Mouse (Mus musculus): Measurements from ENCODE around the gene Zfand3. TPM values are rescaled to one million over a fixed set of nuclear protein-coding genes. Genes with fewer than 3 reads are reported as not detected.

Zfand3 gene
- polyA plus RNA-seq, 1 experiment, result 138 TPM

GRCm38 (mm10) chr17:30154144-30154543 lies 149.6 kb downstream of the Zfand3 start:
- H3K4me3 ChIP-seq, result no peak overlapping the region
- H3K4me2 ChIP-seq (ENCODE audit: low read depth), result no peak overlapping the region
- TF ChIP-seq USF1 (IDR thresholded peaks at IDR 0.05; ENCODE audit: low read depth) (no peak), MYOG (IDR thresholded peaks at IDR 0.05; ENCODE audit: control insufficient read depth in 1 of 3, insufficient read depth in 1 of 3, insufficient read length in 2 of 3, low read depth in 2 of 3) (no peak), SRF (IDR thresholded peaks at IDR 0.05; ENCODE audit: control insufficient read depth, insufficient read length, low read depth) (no peak), CEBPB (IDR thresholded peaks at IDR 0.05; ENCODE audit: insufficient read depth, poor library complexity, severe bottlenecking) (no peak), TCF12 (IDR thresholded peaks at IDR 0.05; ENCODE audit: insufficient read depth, poor library complexity, severe bottlenecking) (no peak), TCF3 (IDR thresholded peaks at IDR 0.05; ENCODE audit: insufficient read length, low read depth) (no peak), MAX (IDR thresholded peaks at IDR 0.05; ENCODE audit: low read depth) (no peak), POLR2A (IDR thresholded peaks at IDR 0.05; ENCODE audit: insufficient read length, low read depth) (no peak)
- no peaks in the 10 kb centered on the region for H3K27me3 ChIP-seq (ENCODE audit: control insufficient read depth, insufficient read depth, insufficient read length)
- H3K79me2 ChIP-seq (ENCODE audit: control insufficient read depth, insufficient read depth), result peaks cover 35% of the 10 kb centered on the region
- no peak overlapping the region for H3ac ChIP-seq (ENCODE audit: control insufficient read depth, insufficient read length)
- no peaks in the 10 kb centered on the region for H3K36me3 ChIP-seq (ENCODE audit: control insufficient read depth, insufficient read depth)

GRCm38 (mm10) chr17:30154861-30155260 lies 150.3 kb downstream of the Zfand3 start:
- peaks cover 32% of the 10 kb centered on the region for H3K79me2 ChIP-seq (ENCODE audit: control insufficient read depth, insufficient read depth)
- no peak overlapping the region for H3K4me3 ChIP-seq
- no peak overlapping the region for H3ac ChIP-seq (ENCODE audit: control insufficient read depth, insufficient read length)
- H3K27me3 ChIP-seq (ENCODE audit: control insufficient read depth, insufficient read depth, insufficient read length), result no peaks in the 10 kb centered on the region
- H3K36me3 ChIP-seq (ENCODE audit: control insufficient read depth, insufficient read depth), result no peaks in the 10 kb centered on the region
- no peak for TF ChIP-seq POLR2A (IDR thresholded peaks at IDR 0.05; ENCODE audit: insufficient read length, low read depth)
- TF ChIP-seq USF1 (IDR thresholded peaks at IDR 0.05; ENCODE audit: low read depth), result no peak
- no peak for TF ChIP-seq MYOD1 (IDR thresholded peaks at IDR 0.05; ENCODE audit: control insufficient read depth in 1 of 3, insufficient read length in 2 of 3, low read depth in 2 of 3)
- no peak for TF ChIP-seq TCF12 (IDR thresholded peaks at IDR 0.05; ENCODE audit: insufficient read depth, poor library complexity, severe bottlenecking)
- TF ChIP-seq POLR2AphosphoS2 (IDR thresholded peaks at IDR 0.05; ENCODE audit: insufficient read length, low read depth), result no peak
- TF ChIP-seq MYOG (IDR thresholded peaks at IDR 0.05; ENCODE audit: control insufficient read depth in 1 of 3, insufficient read depth in 1 of 3, insufficient read length in 2 of 3, low read depth in 2 of 3), result no peak
- TF ChIP-seq E2F4 (IDR thresholded peaks at IDR 0.05; ENCODE audit: insufficient read depth), result no peak
- H3K4me2 ChIP-seq (ENCODE audit: low read depth), result no peak overlapping the region

GRCm38 (mm10) chr17:30155411-30155925 lies 150.9 kb downstream of the Zfand3 start:
- Histone ChIP-seq H3K79me2 (ENCODE audit: control insufficient read depth, insufficient read depth) (peaks cover 32% of the 10 kb centered on the region), H3K4me3 (no peak overlapping the region), H3K27me3 (ENCODE audit: control insufficient read depth, insufficient read depth, insufficient read length) (no peaks in the 10 kb centered on the region), H3K4me2 (ENCODE audit: low read depth) (no peak overlapping the region), H3K36me3 (ENCODE audit: control insufficient read depth, insufficient read depth) (no peaks in the 10 kb centered on the region), H3ac (ENCODE audit: control insufficient read depth, insufficient read length) (no peak overlapping the region)
- TF ChIP-seq E2F4 (IDR thresholded peaks at IDR 0.05; ENCODE audit: insufficient read depth) (no peak), TCF12 (IDR thresholded peaks at IDR 0.05; ENCODE audit: insufficient read depth, poor library complexity, severe bottlenecking) (no peak), MYOD1 (IDR thresholded peaks at IDR 0.05; ENCODE audit: control insufficient read depth in 1 of 3, insufficient read length in 2 of 3, low read depth in 2 of 3) (no peak), SRF (IDR thresholded peaks at IDR 0.05; ENCODE audit: control insufficient read depth, insufficient read length, low read depth) (no peak), POLR2AphosphoS2 (IDR thresholded peaks at IDR 0.05; ENCODE audit: insufficient read length, low read depth) (no peak), POLR2A (IDR thresholded peaks at IDR 0.05; ENCODE audit: insufficient read length, low read depth) (no peak), MYOG (IDR thresholded peaks at IDR 0.05; ENCODE audit: control insufficient read depth in 1 of 3, insufficient read depth in 1 of 3, insufficient read length in 2 of 3, low read depth in 2 of 3) (no peak), USF1 (IDR thresholded peaks at IDR 0.05; ENCODE audit: low read depth) (no peak), MAX (IDR thresholded peaks at IDR 0.05; ENCODE audit: low read depth) (no peak), CEBPB (IDR thresholded peaks at IDR 0.05; ENCODE audit: insufficient read depth, poor library complexity, severe bottlenecking) (no peak), REST (IDR thresholded peaks at IDR 0.05; ENCODE audit: insufficient read depth, insufficient read length) (no peak), TCF3 (IDR thresholded peaks at IDR 0.05; ENCODE audit: insufficient read length, low read depth) (no peak)

GRCm38 (mm10) chr17:30158419-30159108 lies 154.0 kb downstream of the Zfand3 start:
- Histone ChIP-seq H3K4me3 (no peak overlapping the region), H3K27me3 (ENCODE audit: control insufficient read depth, insufficient read depth, insufficient read length) (no peaks in the 10 kb centered on the region), H3K4me2 (ENCODE audit: low read depth) (peak overlapping the region; percentile 33), H3ac (ENCODE audit: control insufficient read depth, insufficient read length) (no peak overlapping the region), H3K79me2 (ENCODE audit: control insufficient read depth, insufficient read depth) (peaks cover 43% of the 10 kb centered on the region), H3K36me3 (ENCODE audit: control insufficient read depth, insufficient read depth) (no peaks in the 10 kb centered on the region)
- TF ChIP-seq POLR2AphosphoS2 (IDR thresholded peaks at IDR 0.05; ENCODE audit: insufficient read length, low read depth), result no peak
- no peak for TF ChIP-seq USF1 (IDR thresholded peaks at IDR 0.05; ENCODE audit: low read depth)
- TF ChIP-seq TCF12 (IDR thresholded peaks at IDR 0.05; ENCODE audit: insufficient read depth, poor library complexity, severe bottlenecking), result no peak
- no peak for TF ChIP-seq MYOD1 (IDR thresholded peaks at IDR 0.05; ENCODE audit: control insufficient read depth in 1 of 3, insufficient read length in 2 of 3, low read depth in 2 of 3)
- TF ChIP-seq MYOG (IDR thresholded peaks at IDR 0.05; ENCODE audit: control insufficient read depth in 1 of 3, insufficient read depth in 1 of 3, insufficient read length in 2 of 3, low read depth in 2 of 3), result no peak
- TF ChIP-seq POLR2A (IDR thresholded peaks at IDR 0.05; ENCODE audit: insufficient read length, low read depth), result no peak
- TF ChIP-seq REST (IDR thresholded peaks at IDR 0.05; ENCODE audit: insufficient read depth, insufficient read length), result no peak
- TF ChIP-seq CEBPB (IDR thresholded peaks at IDR 0.05; ENCODE audit: insufficient read depth, poor library complexity, severe bottlenecking), result no peak
